Mouse (Mus musculus): ENCODE measurements around the gene Hid1. TPM values are rescaled to one million over a fixed set of nuclear protein-coding genes. Genes with fewer than 3 reads are reported as not detected.

Gene Hid1
- polyA plus RNA-seq, 1 experiment from 2014 or later: 14.4 TPM

DNA sequence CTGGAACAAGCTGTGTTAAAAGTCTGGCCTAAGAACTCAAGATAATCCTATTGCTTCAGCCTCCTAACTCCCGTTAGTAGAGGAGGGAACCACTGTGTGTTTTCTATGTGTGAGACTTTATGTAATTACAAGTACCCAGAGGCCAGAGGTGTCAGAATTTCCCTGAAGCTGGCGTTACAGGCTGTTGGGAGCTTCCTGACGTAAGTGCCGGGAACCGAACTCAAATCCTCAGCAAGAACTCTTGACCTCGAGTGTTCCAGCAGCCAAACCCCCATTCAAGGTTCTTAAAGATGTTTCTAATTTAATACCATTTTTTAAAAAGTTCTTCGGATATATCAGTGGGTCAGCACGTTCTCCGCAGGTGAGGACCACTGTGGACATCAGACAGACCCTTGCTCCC is 13.7 kb upstream of the Hid1 start:
- no peaks in the 10 kb centered on the region for H3K36me3 ChIP-seq (ENCODE audit: control insufficient read depth, insufficient read depth, low read length)
- ATAC-seq (replicated peaks; ENCODE audit: low FRiP score, low TSS enrichment, low read depth) (no peak), DNase-seq (ENCODE audit: low spot score) (no peak)
- peaks cover 3% of the 10 kb centered on the region; the same call in 1 of the 2 replicates for H3K9me3 ChIP-seq (ENCODE audit: control insufficient read depth, low read length)
- peak overlapping the region; percentile 83 for H3K27ac ChIP-seq (ENCODE audit: low read depth)
- peak overlapping the region; percentile 81 for H3K4me2 ChIP-seq (ENCODE audit: low read length)
- peaks cover 23% of the 10 kb centered on the region for H3K4me1 ChIP-seq (replicated peaks; ENCODE audit: control insufficient read depth, insufficient read depth, low read length)
- no peaks in the 10 kb centered on the region for H3K27me3 ChIP-seq (replicated peaks; ENCODE audit: control insufficient read depth, insufficient read depth, low read length)
- no peak overlapping the region; the same call in 1 of the 2 replicates for H3K9ac ChIP-seq (ENCODE audit: low read length)
- 9% methylated on average over 9 of the region's 9 CpGs for WGBS
- H3K4me3 ChIP-seq (ENCODE audit: low read depth, low read length): peak overlapping the region; percentile 70

DNA sequence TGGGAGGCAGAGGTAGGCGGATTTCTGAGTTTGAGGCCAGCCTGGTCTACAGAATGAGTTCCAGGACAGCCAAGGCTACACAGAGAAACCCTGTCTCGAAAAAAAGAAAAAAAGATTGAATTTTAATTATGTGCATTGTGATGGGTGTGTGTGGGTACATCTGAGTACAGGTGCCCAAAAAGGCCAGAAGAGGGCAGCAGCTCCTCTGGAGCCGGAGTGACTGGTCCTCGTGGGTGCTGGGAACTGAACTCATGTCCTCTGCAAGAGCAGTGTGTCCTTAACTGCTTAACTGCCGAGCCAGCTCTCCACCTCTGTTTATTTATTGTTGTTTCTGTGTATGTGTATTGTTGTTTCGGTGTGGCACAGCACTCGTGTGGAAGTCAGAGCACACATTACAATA is 10.3 kb upstream of the Hid1 start:
- Histone ChIP-seq H3K36me3 (ENCODE audit: control insufficient read depth, insufficient read depth, low read length) (no peaks in the 10 kb centered on the region), H3K4me3 (ENCODE audit: low read depth, low read length) (no peak overlapping the region), H3K27me3 (replicated peaks; ENCODE audit: control insufficient read depth, insufficient read depth, low read length) (peaks cover 19% of the 10 kb centered on the region), H3K27ac (ENCODE audit: low read depth) (no peak overlapping the region), H3K4me1 (replicated peaks; ENCODE audit: control insufficient read depth, insufficient read depth, low read length) (peaks cover 12% of the 10 kb centered on the region; the same call in 1 of the 2 replicates), H3K4me2 (ENCODE audit: low read length) (no peak overlapping the region), H3K9me3 (ENCODE audit: control insufficient read depth, low read length) (peaks cover 3% of the 10 kb centered on the region; the same call in 1 of the 2 replicates), H3K9ac (ENCODE audit: low read length) (no peak overlapping the region)
- 81% methylated on average over 7 of the region's 7 CpGs for WGBS
- DNase-seq (ENCODE audit: low spot score) (no peak), ATAC-seq (replicated peaks; ENCODE audit: low FRiP score, low TSS enrichment, low read depth) (no peak)

DNA sequence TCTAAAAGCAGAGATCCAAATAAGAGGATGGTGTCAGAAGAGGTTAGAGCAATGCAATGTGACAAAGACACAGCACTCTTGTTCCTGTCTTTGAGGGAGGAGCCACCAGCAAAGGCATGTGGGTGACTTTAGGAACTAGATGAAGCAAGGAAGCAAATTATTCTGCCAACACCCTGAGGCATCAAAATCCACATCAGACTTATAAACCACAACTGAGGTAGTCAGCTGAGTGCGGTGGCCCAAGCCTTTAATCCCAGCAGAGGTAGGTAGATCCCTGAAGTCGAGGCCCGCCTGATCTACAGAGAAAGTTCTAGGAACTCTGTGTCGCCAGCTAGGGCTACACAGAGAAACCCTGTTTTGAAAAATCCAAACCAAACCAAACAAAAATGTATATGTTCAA is 9.7 kb upstream of the Hid1 start:
- Histone ChIP-seq H3K9me3 (ENCODE audit: control insufficient read depth, low read length) (peaks cover 3% of the 10 kb centered on the region; the same call in 1 of the 2 replicates), H3K4me3 (ENCODE audit: low read depth, low read length) (no peak overlapping the region), H3K36me3 (ENCODE audit: control insufficient read depth, insufficient read depth, low read length) (no peaks in the 10 kb centered on the region), H3K27ac (ENCODE audit: low read depth) (no peak overlapping the region), H3K4me2 (ENCODE audit: low read length) (no peak overlapping the region), H3K4me1 (replicated peaks; ENCODE audit: control insufficient read depth, insufficient read depth, low read length) (peaks cover 10% of the 10 kb centered on the region; the same call in 1 of the 2 replicates), H3K27me3 (replicated peaks; ENCODE audit: control insufficient read depth, insufficient read depth, low read length) (peaks cover 19% of the 10 kb centered on the region), H3K9ac (ENCODE audit: low read length) (no peak overlapping the region)
- WGBS: 84% methylated on average over 4 of the region's 4 CpGs
- DNase-seq (ENCODE audit: low spot score) (no peak), ATAC-seq (replicated peaks; ENCODE audit: low FRiP score, low TSS enrichment, low read depth) (no peak)

DNA sequence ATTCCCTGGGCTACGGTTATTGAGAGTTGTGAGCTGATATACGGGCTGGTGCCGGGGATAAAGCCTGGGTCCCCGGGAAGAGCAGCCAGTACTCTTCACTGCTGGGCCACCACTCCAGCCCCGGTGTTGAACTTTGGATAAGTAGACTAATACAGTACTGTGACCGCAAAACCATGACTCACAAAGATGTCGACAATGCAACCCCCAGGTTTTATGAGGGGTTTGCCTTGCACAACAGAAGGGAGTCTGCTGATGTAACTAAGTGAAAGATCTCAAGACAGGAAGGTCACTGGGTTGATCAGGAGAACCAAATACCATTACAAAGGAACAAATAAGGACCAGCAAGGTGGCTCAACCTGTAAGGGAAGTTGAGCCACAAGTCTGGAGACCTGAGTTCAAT is 9.2 kb upstream of the Hid1 start:
- Histone ChIP-seq H3K9me3 (ENCODE audit: control insufficient read depth, low read length) (peaks cover 3% of the 10 kb centered on the region; the same call in 1 of the 2 replicates), H3K9ac (ENCODE audit: low read length) (no peak overlapping the region), H3K4me2 (ENCODE audit: low read length) (no peak overlapping the region), H3K36me3 (ENCODE audit: control insufficient read depth, insufficient read depth, low read length) (no peaks in the 10 kb centered on the region), H3K27me3 (replicated peaks; ENCODE audit: control insufficient read depth, insufficient read depth, low read length) (peaks cover 19% of the 10 kb centered on the region), H3K4me3 (ENCODE audit: low read depth, low read length) (no peak overlapping the region), H3K4me1 (replicated peaks; ENCODE audit: control insufficient read depth, insufficient read depth, low read length) (peaks cover 10% of the 10 kb centered on the region; the same call in 1 of the 2 replicates), H3K27ac (ENCODE audit: low read depth) (no peak overlapping the region)
- 63% methylated on average over 7 of the region's 7 CpGs for WGBS
- no peak for ATAC-seq (replicated peaks; ENCODE audit: low FRiP score, low TSS enrichment, low read depth)
- no peak for DNase-seq (ENCODE audit: low spot score)

DNA sequence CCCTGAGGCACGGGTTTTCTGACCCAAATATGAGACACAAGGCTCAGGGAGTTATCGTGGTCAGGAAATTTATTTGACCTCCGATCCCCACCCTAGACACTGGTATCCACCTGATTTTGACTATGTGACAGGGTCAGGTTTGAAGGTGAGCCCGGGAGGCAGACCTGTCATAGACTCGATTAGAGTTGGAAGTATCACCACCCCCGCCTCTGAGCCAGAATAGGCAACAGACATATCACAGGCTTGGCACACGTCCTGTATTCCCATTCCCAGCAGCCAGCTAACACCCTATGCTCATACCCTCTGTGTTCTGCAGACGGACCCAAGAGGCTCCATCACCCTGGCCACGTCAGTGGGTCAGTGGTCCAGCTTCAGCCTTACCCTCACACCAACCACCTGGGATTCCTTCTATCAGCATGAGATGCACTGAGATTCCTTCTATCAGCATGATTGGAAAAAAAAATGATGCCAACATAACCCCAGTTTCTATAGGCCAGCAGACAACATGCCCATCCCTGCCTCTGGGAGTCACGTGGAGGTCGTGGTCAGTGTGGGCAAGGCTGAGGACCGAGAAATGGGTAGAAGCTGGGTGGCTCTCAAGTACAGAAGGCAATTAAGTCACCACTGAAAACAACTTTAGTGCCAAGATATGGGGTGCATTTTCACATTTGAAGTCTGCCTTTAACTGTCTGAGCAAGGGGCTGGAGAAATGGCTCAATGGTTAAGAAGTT is 7.3 kb upstream of the Hid1 start:
- no peak overlapping the region; the same call in 1 of the 2 replicates for H3K9ac ChIP-seq (ENCODE audit: low read length)
- H3K4me2 ChIP-seq (ENCODE audit: low read length): no peak overlapping the region; the same call in 1 of the 2 replicates
- no peak overlapping the region for H3K4me3 ChIP-seq (ENCODE audit: low read depth, low read length)

DNA sequence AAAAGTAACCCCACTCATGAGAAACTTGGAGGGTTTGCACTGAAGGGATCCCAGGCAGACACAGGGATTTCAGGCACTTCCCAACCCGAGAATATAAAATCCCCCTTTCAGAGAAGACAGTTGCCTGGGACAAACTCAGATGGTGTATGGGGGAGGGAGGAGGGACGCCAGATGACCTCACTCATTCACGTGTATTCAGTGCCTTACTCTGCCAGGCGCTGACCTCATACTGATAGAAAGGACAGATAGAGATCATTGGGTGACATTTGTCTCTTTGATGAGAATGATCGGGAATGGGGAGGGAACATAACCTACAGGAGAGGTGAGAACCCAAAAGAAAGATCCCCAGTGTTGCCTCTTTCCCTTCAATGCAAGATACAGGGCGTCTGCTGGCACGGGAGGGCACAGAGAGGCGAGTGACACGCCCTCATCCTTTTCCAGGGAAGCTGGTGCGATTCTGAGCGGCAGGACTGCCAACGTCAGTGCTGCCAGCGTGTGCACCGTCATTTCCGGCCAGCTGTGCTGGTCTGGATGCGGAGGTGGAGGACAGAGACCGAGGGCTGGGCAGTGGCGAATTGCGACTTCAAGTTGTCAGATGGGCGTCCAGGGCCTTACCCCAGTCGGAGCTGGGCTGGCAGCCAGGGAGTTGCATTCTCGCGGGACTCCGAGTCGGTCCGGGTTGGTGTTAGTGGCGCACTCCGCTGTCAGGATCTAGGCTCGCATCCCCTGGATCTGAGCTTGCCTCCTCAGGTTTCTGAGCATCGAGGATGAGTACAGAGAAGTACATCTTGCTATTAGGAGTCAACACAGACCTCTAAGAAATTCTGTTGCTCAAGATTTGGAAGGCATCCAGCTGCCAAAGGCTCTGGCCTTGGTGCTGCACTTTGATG is 6.5 kb upstream of the Hid1 start:
- Histone ChIP-seq H3K9me3 (ENCODE audit: control insufficient read depth, low read length) (peaks cover 3% of the 10 kb centered on the region; the same call in 1 of the 2 replicates), H3K4me2 (ENCODE audit: low read length) (peak overlapping the region; percentile 64), H3K9ac (ENCODE audit: low read length) (peak overlapping the region; percentile 39), H3K4me3 (ENCODE audit: low read depth, low read length) (peak overlapping the region; percentile 29), H3K36me3 (ENCODE audit: control insufficient read depth, insufficient read depth, low read length) (no peaks in the 10 kb centered on the region), H3K27me3 (replicated peaks; ENCODE audit: control insufficient read depth, insufficient read depth, low read length) (peaks cover 21% of the 10 kb centered on the region), H3K4me1 (replicated peaks; ENCODE audit: control insufficient read depth, insufficient read depth, low read length) (peaks cover 6% of the 10 kb centered on the region; the same call in 1 of the 2 replicates), H3K27ac (ENCODE audit: low read depth) (no peak overlapping the region)
- DNase-seq (ENCODE audit: low spot score) (peak; percentile 76), ATAC-seq (replicated peaks; ENCODE audit: low FRiP score, low TSS enrichment, low read depth) (no peak)
- 2% methylated on average over 30 of the region's 30 CpGs for WGBS

More for the DNA sequence above, 7.3 kb upstream of the Hid1 start:
- H3K9me3 ChIP-seq (ENCODE audit: control insufficient read depth, low read length): peaks cover 3% of the 10 kb centered on the region; the same call in 1 of the 2 replicates
- ATAC-seq (replicated peaks; ENCODE audit: low FRiP score, low TSS enrichment, low read depth) (no peak), DNase-seq (ENCODE audit: low spot score) (peak; percentile 58)
- H3K27me3 ChIP-seq (replicated peaks; ENCODE audit: control insufficient read depth, insufficient read depth, low read length): peaks cover 19% of the 10 kb centered on the region
- 62% methylated on average over 12 of the region's 12 CpGs for WGBS
- H3K4me1 ChIP-seq (replicated peaks; ENCODE audit: control insufficient read depth, insufficient read depth, low read length): peaks cover 6% of the 10 kb centered on the region; the same call in 1 of the 2 replicates
- no peaks in the 10 kb centered on the region for H3K36me3 ChIP-seq (ENCODE audit: control insufficient read depth, insufficient read depth, low read length)
- H3K27ac ChIP-seq (ENCODE audit: low read depth): no peak overlapping the region

DNA sequence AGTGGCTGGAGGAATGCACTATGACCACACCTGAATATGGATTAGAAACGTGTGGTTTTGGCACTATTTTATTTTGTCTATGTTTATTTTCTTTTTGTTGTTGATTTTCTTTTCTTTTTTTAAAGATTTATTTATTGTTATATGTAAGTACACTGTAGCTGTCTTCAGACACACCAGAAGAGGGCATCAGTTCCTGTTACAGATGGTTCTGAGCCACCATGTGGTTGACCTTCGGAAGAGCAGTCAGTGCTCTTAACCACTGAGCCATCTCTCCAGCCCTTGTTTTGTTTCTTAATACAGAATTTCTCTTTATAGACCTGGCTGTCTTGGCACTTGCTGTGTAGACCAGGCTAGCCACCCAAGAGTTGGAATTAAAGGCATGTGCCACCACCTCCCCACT is 5.2 kb upstream of the Hid1 start:
- H3K4me1 ChIP-seq (replicated peaks; ENCODE audit: control insufficient read depth, insufficient read depth, low read length): peaks cover 6% of the 10 kb centered on the region; the same call in 1 of the 2 replicates
- H3K9me3 ChIP-seq (ENCODE audit: control insufficient read depth, low read length): no peaks in the 10 kb centered on the region
- no peak overlapping the region for H3K4me3 ChIP-seq (ENCODE audit: low read depth, low read length)
- H3K27ac ChIP-seq (ENCODE audit: low read depth): no peak overlapping the region
- peaks cover 28% of the 10 kb centered on the region for H3K27me3 ChIP-seq (replicated peaks; ENCODE audit: control insufficient read depth, insufficient read depth, low read length)
- ATAC-seq (replicated peaks; ENCODE audit: low FRiP score, low TSS enrichment, low read depth) (no peak), DNase-seq (ENCODE audit: low spot score) (no peak)
- WGBS: 53% methylated on average over 2 of the region's 2 CpGs
- no peak overlapping the region for H3K9ac ChIP-seq (ENCODE audit: low read length)
- H3K36me3 ChIP-seq (ENCODE audit: control insufficient read depth, insufficient read depth, low read length): no peaks in the 10 kb centered on the region
- no peak overlapping the region for H3K4me2 ChIP-seq (ENCODE audit: low read length)

DNA sequence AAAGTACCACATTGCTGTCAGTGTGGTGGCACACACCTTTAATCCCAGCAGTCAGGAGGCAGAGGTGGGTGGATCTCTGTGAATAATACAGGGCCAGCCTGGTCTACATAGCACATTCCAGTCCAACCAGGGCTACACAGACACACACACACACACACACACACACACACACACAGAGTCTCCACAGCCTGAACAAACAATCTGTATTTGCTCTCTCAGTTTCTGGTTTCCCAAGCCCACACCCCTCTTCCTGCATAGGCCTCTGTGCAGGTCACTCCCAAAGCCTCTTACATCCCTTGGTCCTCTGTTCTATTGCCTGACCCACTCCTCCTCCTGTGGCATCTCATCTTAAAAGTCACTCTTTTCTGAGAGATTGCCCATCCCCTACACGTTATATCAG is 4.5 kb upstream of the Hid1 start:
- DNase-seq (ENCODE audit: low spot score): no peak
- WGBS: 64% methylated on average over 1 of the region's 1 CpGs

More for the DNA sequence above, 4.5 kb upstream of the Hid1 start:
- peaks cover 35% of the 10 kb centered on the region for H3K27me3 ChIP-seq (replicated peaks; ENCODE audit: control insufficient read depth, insufficient read depth, low read length)
- no peaks in the 10 kb centered on the region for H3K36me3 ChIP-seq (ENCODE audit: control insufficient read depth, insufficient read depth, low read length)
- no peaks in the 10 kb centered on the region for H3K9me3 ChIP-seq (ENCODE audit: control insufficient read depth, low read length)
- no peak overlapping the region for H3K27ac ChIP-seq (ENCODE audit: low read depth)
- H3K4me2 ChIP-seq (ENCODE audit: low read length): no peak overlapping the region
- no peak overlapping the region for H3K9ac ChIP-seq (ENCODE audit: low read length)
- no peak for ATAC-seq (replicated peaks; ENCODE audit: low FRiP score, low TSS enrichment, low read depth)
- H3K4me1 ChIP-seq (replicated peaks; ENCODE audit: control insufficient read depth, insufficient read depth, low read length): peaks cover 10% of the 10 kb centered on the region; the same call in 1 of the 2 replicates
- no peak overlapping the region for H3K4me3 ChIP-seq (ENCODE audit: low read depth, low read length)

Data from intestine, embryonic 14.5 days (tissue).